ENCODE assay signal across 8 mouse cellular contexts in the genomic region with DNA sequence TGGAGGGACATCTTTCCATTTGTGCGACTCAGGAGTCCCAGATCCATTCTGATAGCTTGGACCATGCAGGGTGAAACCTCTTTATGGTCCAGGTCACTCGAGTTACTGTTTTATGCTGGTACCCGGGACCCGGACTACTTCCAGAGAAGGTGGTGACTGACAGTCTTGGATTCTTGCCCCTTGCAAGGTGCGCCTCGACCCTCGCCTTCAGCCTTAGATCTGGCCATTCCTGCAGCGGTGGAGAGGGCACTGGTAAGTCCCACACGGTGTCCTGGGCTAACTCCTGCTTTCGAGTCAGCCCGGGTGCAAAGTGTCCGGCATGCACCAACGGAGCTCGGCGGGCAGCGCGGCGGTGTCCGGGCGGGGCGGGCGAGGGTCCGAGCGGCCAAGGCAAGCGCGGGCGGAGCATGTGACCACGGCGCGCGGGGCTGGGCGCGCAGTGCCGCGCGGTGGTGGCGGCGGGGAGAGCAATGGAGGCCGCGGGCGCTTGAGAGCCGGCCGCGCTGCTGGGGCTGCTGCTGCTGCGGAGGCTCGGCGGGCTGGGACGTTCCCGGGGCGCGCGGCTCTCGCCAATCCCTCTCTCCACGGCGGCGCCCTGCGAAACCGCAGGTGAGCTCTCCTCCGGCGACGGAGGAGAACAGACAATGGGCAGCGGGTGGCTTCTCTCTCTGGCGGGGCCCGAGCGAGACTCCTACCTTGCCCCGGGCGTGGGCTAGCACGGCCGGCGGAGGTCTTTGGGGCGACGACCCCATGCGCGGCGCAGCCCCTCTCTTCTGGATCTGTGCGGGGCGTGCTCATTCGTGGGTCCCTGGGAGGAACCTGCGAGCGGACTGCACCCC. TPM values are rescaled to one million over a fixed set of nuclear protein-coding genes. Genes with fewer than 3 reads are reported as not detected.
A peak's percentile ranks its signal among the peaks of the same experiment; 100 is the strongest.
DNase-seq lines count a peak whose midpoint lies in the region; ATAC-seq and TF ChIP-seq lines count a peak whose summit lies in the region.

No protein-coding gene starts in this region.

- TF ChIP-seq EP300 in heart, postnatal 0 days (IDR thresholded peaks at IDR 0.05; ENCODE audit: low read depth) = no peak

- 0 out of 2 replicates have a peak, but pooled peaks cover 4% of the 10 kb centered on the region for H3K27me3 ChIP-seq in heart, postnatal 0 days (ENCODE audit: control insufficient read depth, insufficient read depth, low read length)
- H3K27me3 ChIP-seq in lung, embryonic 15.5 days = no peaks in the 10 kb centered on the region

- peak overlapping the region; percentile 47 for H3K4me3 ChIP-seq in brown adipose tissue, adult 24 weeks (ENCODE audit: insufficient read depth, low read depth, low read length)
- peak overlapping the region; percentile 64 for H3K4me3 ChIP-seq in heart, postnatal 0 days (ENCODE audit: low read depth, low read length)
- peak overlapping the region; percentile 73 for H3K4me3 ChIP-seq in lung, embryonic 15.5 days

- 0 out of 2 replicates have a peak, but pooled peaks have one; percentile 2 for TF ChIP-seq CTCF in heart, postnatal 0 days (IDR thresholded peaks at IDR 0.05; ENCODE audit: low read depth)

- DNase-seq in NIH3T3 (ENCODE audit: low read depth) = peak; percentile 83
- DNase-seq in heart, postnatal 0 days (ENCODE audit: low spot score) = peak; percentile 49
- DNase-seq in layer of hippocampus, postnatal 10 days (ENCODE audit: low spot score in 2 of 2) = peak; percentile 69 to 84
- peak; percentile 46 for DNase-seq in ovary, postnatal 14 days (ENCODE audit: low spot score)
- DNase-seq in urinary bladder, postnatal 4 days (ENCODE audit: low spot score in 2 of 2) = peak; percentile 50 to 63

- no peaks in the 10 kb centered on the region for H3K36me3 ChIP-seq in heart, postnatal 0 days (replicated peaks; ENCODE audit: control insufficient read depth, insufficient read depth, low read length)
- no peaks in the 10 kb centered on the region for H3K36me3 ChIP-seq in lung, embryonic 15.5 days

- no peak overlapping the region for H3K27ac ChIP-seq in brown adipose tissue, adult 24 weeks (replicated peaks; ENCODE audit: low read depth, low read length)
- H3K27ac ChIP-seq in heart, postnatal 0 days (ENCODE audit: low read depth) = no peak overlapping the region
- H3K27ac ChIP-seq in lung, embryonic 15.5 days = peak overlapping the region; percentile 58

- peaks cover 4% of the 10 kb centered on the region; the same call in 1 of the 2 replicates for H3K4me1 ChIP-seq in brown adipose tissue, adult 24 weeks (ENCODE audit: control insufficient read depth, insufficient read depth, insufficient read length, low read length)
- no peaks in the 10 kb centered on the region for H3K4me1 ChIP-seq in heart, postnatal 0 days (ENCODE audit: control insufficient read depth, insufficient read depth)
- H3K4me1 ChIP-seq in lung, embryonic 15.5 days = peaks cover 6% of the 10 kb centered on the region; the same call in 1 of the 2 replicates

- H3K9ac ChIP-seq in heart, postnatal 0 days (replicated peaks; ENCODE audit: low read depth, low read length) = peak overlapping the region; percentile 48
- peak overlapping the region; percentile 88 for H3K9ac ChIP-seq in lung, embryonic 15.5 days

- ATAC-seq in erythroblast, adult 5-6 weeks (replicated peaks; ENCODE audit: low FRiP score, poor library complexity, severe bottlenecking) = peak; percentile 69
- ATAC-seq in heart, postnatal 0 days (ENCODE audit: insufficient read depth, low read depth) = peak; percentile 91
- ATAC-seq in lung, embryonic 15.5 days (ENCODE audit: borderline replicate concordance, extremely low read depth, low FRiP score, low TSS enrichment) = peak; percentile 91

- 1% methylated on average over 70 of the region's 80 CpGs for WGBS in heart, postnatal 0 days
- under 1% methylated on average over 80 of the region's 80 CpGs for WGBS in lung, embryonic 15.5 days

- peak overlapping the region; percentile 99 for H3K4me2 ChIP-seq in heart, postnatal 0 days (ENCODE audit: low read depth, low read length)
- peak overlapping the region; percentile 98 for H3K4me2 ChIP-seq in lung, embryonic 15.5 days

- no peaks in the 10 kb centered on the region for H3K9me3 ChIP-seq in heart, postnatal 0 days (replicated peaks; ENCODE audit: control insufficient read depth, low read length)
- H3K9me3 ChIP-seq in lung, embryonic 15.5 days = no peaks in the 10 kb centered on the region

RNA-seq across cellular contexts. Expression of a gene that starts 1.2 kb away (rescaled TPM):
- polyA plus RNA-seq in brown adipose tissue, adult 24 weeks (2012; ENCODE audit: insufficient read depth, insufficient read length, missing spikeins) = not detected in 2 replicates
- total RNA-seq in erythroblast, adult 5-6 weeks (2015; ENCODE audit: low replicate concordance) = 10.0 and 18.1 TPM in 2 replicates
- 18.9 and 23.7 TPM in 2 replicates for total RNA-seq in erythroblast, adult 5-6 weeks (2017; ENCODE audit: low replicate concordance)
- total RNA-seq in heart, postnatal 0 days (2014; rRNA removed; ENCODE audit: low replicate concordance) = 7.3 and 20.1 TPM in 2 replicates
- 18.8 and 20.6 TPM in 2 replicates for polyA plus RNA-seq in heart, postnatal 0 days (2015; fragmentation: Nextera tagmentation; extraction: Ambion mirVana)
- 100 to 1,000 TPM; 197 to 205 TPM for total RNA-seq in layer of hippocampus, postnatal 10 days (2021)
- polyA plus RNA-seq in lung, embryonic 15.5 days (2015; fragmentation: Nextera tagmentation; extraction: Ambion mirVana) = 12.2 TPM in 2 replicates
